Mouse (Mus musculus) kidney, embryonic 14.5 days (tissue): Measurements from ENCODE around the gene Cep63. TPM values are rescaled to one million over a fixed set of nuclear protein-coding genes. Genes with fewer than 3 reads are reported as not detected.
A peak's percentile ranks its signal among the peaks of the same experiment; 100 is the strongest.

Experiments used
- ATAC-seq: fragments of 200-750 bp; cut with Nextera tagmentation; 2 replicates; pipeline ENCODE4 v1.8.0; 2017; ENCODE audit warnings: moderate number of reproducible peaks, mild to moderate bottlenecking, moderate TSS enrichment, moderate library complexity; ENCODE audit not compliant: low FRiP score, low TSS enrichment
- H3K27ac ChIP-seq: fragments of 300-500 bp; sonication (generic); 2 replicates; pipeline ENCODE4 v1.5.1; 2014; ENCODE audit warnings: low read depth, mild to moderate bottlenecking, low read length, moderate library complexity, mixed read lengths
- H3K27me3 ChIP-seq: fragments of 300-500 bp; sonication (generic); 2 replicates; pipeline ENCODE4 v1.6.1; 2014; ENCODE audit warnings: mild to moderate bottlenecking, low read length; ENCODE audit not compliant: control insufficient read depth, insufficient read depth
- H3K36me3 ChIP-seq: fragments of 300-500 bp; sonication (generic); 2 replicates; pipeline ENCODE4 v1.6.1; 2014; ENCODE audit warnings: low read length, mixed read lengths; ENCODE audit not compliant: control insufficient read depth, insufficient read depth
- H3K4me1 ChIP-seq: fragments of 300-500 bp; sonication (generic); 2 replicates; pipeline ENCODE4 v1.6.1; 2014; ENCODE audit warnings: low read length, mixed read lengths; ENCODE audit not compliant: control insufficient read depth, insufficient read depth
- H3K4me2 ChIP-seq: fragments of 300-500 bp; sonication (generic); replicated peaks from 2 replicates; pipeline ENCODE4 v1.6.1; 2014; ENCODE audit warnings: low read depth, mild to moderate bottlenecking, low read length
- H3K4me3 ChIP-seq: fragments of 300-500 bp; sonication (generic); 2 replicates; pipeline ENCODE4 v1.5.1; 2014; ENCODE audit warnings: mild to moderate bottlenecking, low read length
- H3K9ac ChIP-seq: fragments of 300-500 bp; sonication (generic); 2 replicates; pipeline ENCODE4 v1.6.1; 2014; ENCODE audit warnings: low read depth, mild to moderate bottlenecking, low read length, moderate library complexity
- H3K9me3 ChIP-seq: fragments of 300-500 bp; sonication (generic); 2 replicates; pipeline ENCODE4 v1.6.1; 2016; ENCODE audit warnings: low read length; ENCODE audit not compliant: control insufficient read depth
- WGBS: fragments of 180-500 bp; shearing (Covaris S2); extraction: QIAGEN DNeasy Blood & Tissue Kit; methylation state at CpG from one replicate; pipeline ENCODE4 v1.1.7; 2014; 5-methylcytosine and 5-hydroxymethylcytosine counted together
- polyA plus RNA-seq: library from polyadenylated mRNA; unstranded; fragments of >200 nt; fragmentation: Nextera tagmentation; extraction: Ambion mirVana; gene quantifications from 2 replicates; pipeline ENCODE4 v1.2.1, GENCODE M21; 2014

Cep63 gene
- polyA plus RNA-seq, 1 experiment from 2014 or later, result 51.7 TPM

GRCm38 (mm10) chr9:102649917-102650527, 23.7 kb upstream of the Cep63 start:
- no peak overlapping the region for H3K4me2 ChIP-seq
- H3K36me3 ChIP-seq, result no peaks in the 10 kb centered on the region
- no peak overlapping the region for H3K27ac ChIP-seq

GRCm38 (mm10) chr9:102647010-102647409, 20.7 kb upstream of the Cep63 start:
- 68% methylated on average over 6 of the region's 6 CpGs for WGBS
- H3K36me3 ChIP-seq, result no peaks in the 10 kb centered on the region
- H3K4me1 ChIP-seq, result peaks cover 32% of the 10 kb centered on the region; the same call in 1 of the 2 replicates
- no peaks in the 10 kb centered on the region for H3K27me3 ChIP-seq
- H3K9ac ChIP-seq, result no peak overlapping the region
- H3K4me2 ChIP-seq, result no peak overlapping the region
- no peak for ATAC-seq
- H3K9me3 ChIP-seq, result no peaks in the 10 kb centered on the region
- H3K27ac ChIP-seq, result no peak overlapping the region
- H3K4me3 ChIP-seq, result no peak overlapping the region

More at GRCm38 (mm10) chr9:102649917-102650527, 23.7 kb upstream of the Cep63 start:
- Histone ChIP-seq H3K4me3 (no peak overlapping the region), H3K9ac (no peak overlapping the region), H3K9me3 (no peaks in the 10 kb centered on the region), H3K27me3 (no peaks in the 10 kb centered on the region), H3K4me1 (0 out of 2 replicates have a peak, but pooled peaks cover 12% of the 10 kb centered on the region)
- peak; percentile 51; the same call in 1 of the 2 replicates for ATAC-seq
- 40% methylated on average over 17 of the region's 17 CpGs for WGBS

GRCm38 (mm10) chr9:102645119-102645695, 18.9 kb upstream of the Cep63 start:
- H3K9me3 ChIP-seq, result no peaks in the 10 kb centered on the region; the same call in 1 of the 2 replicates
- WGBS, result 36% methylated on average over 3 of the region's 3 CpGs
- no peak overlapping the region for H3K9ac ChIP-seq
- peak overlapping the region; percentile 93 for H3K27ac ChIP-seq
- ATAC-seq, result no peak
- no peak overlapping the region for H3K4me3 ChIP-seq
- H3K36me3 ChIP-seq, result no peaks in the 10 kb centered on the region
- no peaks in the 10 kb centered on the region for H3K27me3 ChIP-seq
- no peak overlapping the region for H3K4me2 ChIP-seq
- peaks cover 26% of the 10 kb centered on the region; the same call in 1 of the 2 replicates for H3K4me1 ChIP-seq

GRCm38 (mm10) chr9:102643486-102644101, 17.3 kb upstream of the Cep63 start:
- peaks cover 26% of the 10 kb centered on the region; the same call in 1 of the 2 replicates for H3K4me1 ChIP-seq
- peak overlapping the region; percentile 93 for H3K27ac ChIP-seq
- peak overlapping the region; percentile 34; the same call in 1 of the 2 replicates for H3K9ac ChIP-seq
- no peaks in the 10 kb centered on the region for H3K36me3 ChIP-seq
- H3K27me3 ChIP-seq, result no peaks in the 10 kb centered on the region
- 7% methylated on average over 10 of the region's 10 CpGs for WGBS
- H3K4me3 ChIP-seq, result no peak overlapping the region
- peak overlapping the region; percentile 42 for H3K4me2 ChIP-seq
- no peaks in the 10 kb centered on the region; the same call in 1 of the 2 replicates for H3K9me3 ChIP-seq
- peak; percentile 89 for ATAC-seq

- H3K4me1 ChIP-seq, result peaks cover 26% of the 10 kb centered on the region; the same call in 1 of the 2 replicates
- peak; percentile 56; the same call in 1 of the 2 replicates for ATAC-seq
Measured at GRCm38 (mm10) chr9:102643071-102643485, 16.7 kb upstream of the Cep63 start.

GRCm38 (mm10) chr9:102641531-102641930, 15.2 kb upstream of the Cep63 start:
- H3K9me3 ChIP-seq, result no peaks in the 10 kb centered on the region; the same call in 1 of the 2 replicates
- H3K4me3 ChIP-seq, result no peak overlapping the region
- H3K27me3 ChIP-seq, result no peaks in the 10 kb centered on the region
- no peak overlapping the region for H3K4me2 ChIP-seq
- H3K9ac ChIP-seq, result no peak overlapping the region
- no peaks in the 10 kb centered on the region for H3K36me3 ChIP-seq
- ATAC-seq, result no peak
- 70% methylated on average over 6 of the region's 6 CpGs for WGBS
- H3K4me1 ChIP-seq, result peaks cover 26% of the 10 kb centered on the region; the same call in 1 of the 2 replicates
- no peak overlapping the region for H3K27ac ChIP-seq

More at GRCm38 (mm10) chr9:102643071-102643485, 16.7 kb upstream of the Cep63 start:
- H3K4me2 ChIP-seq, result no peak overlapping the region
- no peaks in the 10 kb centered on the region for H3K27me3 ChIP-seq
- H3K36me3 ChIP-seq, result no peaks in the 10 kb centered on the region
- 31% methylated on average over 8 of the region's 8 CpGs for WGBS
- H3K9ac ChIP-seq, result no peak overlapping the region
- peak overlapping the region; percentile 93 for H3K27ac ChIP-seq
- no peaks in the 10 kb centered on the region; the same call in 1 of the 2 replicates for H3K9me3 ChIP-seq
- no peak overlapping the region for H3K4me3 ChIP-seq

- 80% methylated on average over 8 of the region's 8 CpGs for WGBS
- Histone ChIP-seq H3K9ac (no peak overlapping the region), H3K27ac (no peak overlapping the region), H3K36me3 (peaks cover 3% of the 10 kb centered on the region; the same call in 1 of the 2 replicates), H3K27me3 (no peaks in the 10 kb centered on the region), H3K4me2 (no peak overlapping the region), H3K4me3 (no peak overlapping the region), H3K9me3 (no peaks in the 10 kb centered on the region; the same call in 1 of the 2 replicates), H3K4me1 (peaks cover 16% of the 10 kb centered on the region; the same call in 1 of the 2 replicates)
- ATAC-seq, result no peak
Measured at GRCm38 (mm10) chr9:102639510-102639909, 13.2 kb upstream of the Cep63 start.

GRCm38 (mm10) chr9:102638963-102639362, 12.6 kb upstream of the Cep63 start:
- Histone ChIP-seq H3K9ac (no peak overlapping the region), H3K4me1 (peaks cover 10% of the 10 kb centered on the region; the same call in 1 of the 2 replicates), H3K27me3 (no peaks in the 10 kb centered on the region), H3K36me3 (peaks cover 7% of the 10 kb centered on the region; the same call in 1 of the 2 replicates), H3K27ac (no peak overlapping the region), H3K4me3 (no peak overlapping the region), H3K9me3 (no peaks in the 10 kb centered on the region; the same call in 1 of the 2 replicates), H3K4me2 (no peak overlapping the region)
- ATAC-seq, result no peak
- WGBS, result 67% methylated on average over 7 of the region's 7 CpGs
